Mouse (Mus musculus): ENCODE measurements around the gene Hcfc2. TPM values are rescaled to one million over a fixed set of nuclear protein-coding genes. Genes with fewer than 3 reads are reported as not detected.

Gene Hcfc2
- total RNA-seq, 2 experiments from 2014 or later: 27.9 to 28.5 TPM

DNA sequence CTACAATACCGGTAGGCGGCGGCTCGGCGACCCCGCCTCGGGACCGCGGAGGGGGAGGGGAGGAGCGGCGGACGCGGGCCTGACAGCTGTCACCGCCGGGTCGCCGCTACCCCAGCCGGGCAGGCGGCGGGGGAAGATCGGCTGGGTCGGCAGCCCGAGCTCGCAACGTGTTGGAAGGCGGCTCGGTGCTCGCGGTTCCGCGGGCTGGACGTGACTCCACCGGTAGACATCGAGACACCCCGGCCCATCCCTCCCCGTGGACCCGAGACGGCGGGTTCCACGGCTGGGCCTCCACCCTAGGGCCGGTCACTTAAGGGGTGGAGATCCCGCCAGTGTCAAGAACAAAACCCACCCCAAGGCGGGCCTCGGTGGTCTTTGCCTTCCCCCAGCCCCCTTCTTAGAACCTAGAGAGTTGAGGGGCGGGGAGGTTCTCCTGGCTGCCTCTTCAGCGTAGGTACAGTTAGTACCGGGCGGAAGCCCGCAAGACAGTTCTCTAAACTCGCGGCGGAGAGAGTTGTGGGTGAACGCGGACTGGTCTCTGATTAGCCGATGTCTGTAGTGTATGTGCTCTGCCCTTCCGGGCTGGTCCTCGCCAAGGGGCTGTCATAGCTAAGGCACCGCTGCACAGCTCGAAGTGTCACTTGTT lies 3.5 kb downstream of the Hcfc2 start:
- peak in 1 of 2 experiments; percentile 14 for DNase-seq (ENCODE audit: low spot score in 2 of 2)

DNA sequence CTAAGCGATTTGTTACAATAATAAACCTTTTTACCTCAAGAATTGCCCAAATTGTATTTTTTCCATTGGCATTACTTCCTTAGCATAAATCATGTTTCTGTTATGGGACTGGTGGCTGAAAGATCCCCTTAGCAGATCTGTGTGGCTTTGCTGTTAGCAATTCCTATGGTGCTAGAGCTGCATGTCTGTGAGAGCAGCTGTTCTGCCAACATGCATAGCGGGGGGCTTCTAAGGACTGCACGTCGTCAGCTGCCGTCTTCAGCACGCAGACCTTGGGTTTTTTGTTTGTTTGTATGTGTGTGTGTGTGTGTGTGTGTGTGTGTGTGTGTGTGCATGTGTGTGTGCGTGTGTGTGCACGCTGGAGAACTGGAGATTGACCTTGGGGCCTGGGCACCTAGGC lies 45.4 kb downstream of the Hcfc2 start:
- no peak for DNase-seq (ENCODE audit: low spot score in 2 of 2)

DNA sequence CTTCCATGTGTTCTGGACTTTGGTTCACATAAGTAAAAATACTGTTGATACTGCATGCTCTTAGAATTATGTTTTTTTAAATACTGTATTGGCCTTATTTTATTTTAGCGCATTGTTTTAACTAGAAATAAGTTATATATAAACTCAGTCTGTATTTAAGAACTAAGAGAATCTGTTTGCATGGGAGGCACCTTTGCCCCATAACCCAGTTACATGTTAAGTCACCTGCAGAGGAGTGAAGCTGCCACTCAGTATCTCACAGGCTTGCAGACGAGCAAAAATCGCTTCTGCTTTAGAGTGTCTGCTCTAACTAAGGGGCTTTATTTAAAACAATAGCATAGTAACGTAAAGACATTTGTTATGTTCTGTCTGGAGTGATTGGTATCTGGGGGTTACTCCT lies 45.9 kb downstream of the Hcfc2 start:
- no peak for DNase-seq (ENCODE audit: low spot score in 2 of 2)

DNA sequence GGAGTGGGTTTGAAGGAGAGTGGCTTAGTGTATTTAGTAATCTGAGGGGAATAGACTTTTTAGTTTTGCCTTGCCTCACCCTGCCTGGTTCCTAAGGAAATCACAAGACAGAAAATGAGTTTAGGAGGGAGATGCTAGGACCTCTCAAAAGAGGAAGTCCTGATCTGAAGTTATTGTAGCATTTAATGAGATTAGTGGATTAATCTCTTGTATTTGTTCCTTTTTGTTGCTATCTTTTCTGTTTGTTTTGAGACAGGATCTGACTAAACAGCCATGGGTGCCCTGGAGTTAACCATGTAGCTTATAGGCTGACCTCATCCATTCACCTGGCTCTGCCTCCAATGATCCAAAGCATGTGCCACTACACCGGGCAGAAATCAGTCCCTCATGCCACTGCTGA lies 46.6 kb downstream of the Hcfc2 start:
- DNase-seq (ENCODE audit: low spot score in 2 of 2): no peak

DNA sequence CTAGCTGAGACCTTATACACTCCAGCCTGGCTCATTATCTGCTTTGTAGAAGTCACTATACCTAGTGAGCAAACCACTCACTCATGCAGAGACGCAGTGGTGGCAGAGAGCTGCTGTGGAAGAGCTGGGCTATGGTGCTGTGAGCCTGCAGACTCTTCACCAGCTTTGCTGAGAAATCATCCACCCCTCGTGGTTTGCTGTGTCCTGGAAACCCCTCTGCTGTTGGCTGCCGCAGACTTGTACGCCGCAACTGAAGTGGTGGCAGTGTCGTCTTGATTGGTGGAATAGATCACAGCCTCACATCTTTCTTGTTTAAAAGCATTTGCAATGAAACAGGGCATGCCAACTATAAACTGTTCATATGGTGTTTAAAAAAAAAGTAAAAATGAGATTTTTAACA lies 48.3 kb downstream of the Hcfc2 start:
- no peak for DNase-seq (ENCODE audit: low spot score in 2 of 2)

DNA sequence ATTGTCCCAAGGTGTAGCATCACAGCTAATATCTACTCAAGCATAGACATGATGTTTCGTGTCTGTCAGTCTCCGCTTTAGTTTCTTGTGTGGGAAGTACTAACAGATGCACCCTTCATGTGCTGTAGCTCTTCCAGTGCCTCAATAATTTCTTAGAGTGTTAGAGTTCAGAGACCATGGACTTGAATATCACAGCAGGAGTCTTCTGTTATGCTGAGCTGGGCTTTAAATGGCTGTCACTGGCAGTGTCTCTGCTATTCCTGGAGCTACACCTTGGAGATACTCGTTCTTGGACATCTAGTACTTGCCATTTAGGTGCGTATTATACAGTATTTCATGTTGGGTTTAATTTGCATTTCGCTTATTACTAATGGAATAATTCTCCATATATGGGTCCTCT lies 49.3 kb downstream of the Hcfc2 start:
- no peak for DNase-seq (ENCODE audit: low spot score in 2 of 2)

DNA sequence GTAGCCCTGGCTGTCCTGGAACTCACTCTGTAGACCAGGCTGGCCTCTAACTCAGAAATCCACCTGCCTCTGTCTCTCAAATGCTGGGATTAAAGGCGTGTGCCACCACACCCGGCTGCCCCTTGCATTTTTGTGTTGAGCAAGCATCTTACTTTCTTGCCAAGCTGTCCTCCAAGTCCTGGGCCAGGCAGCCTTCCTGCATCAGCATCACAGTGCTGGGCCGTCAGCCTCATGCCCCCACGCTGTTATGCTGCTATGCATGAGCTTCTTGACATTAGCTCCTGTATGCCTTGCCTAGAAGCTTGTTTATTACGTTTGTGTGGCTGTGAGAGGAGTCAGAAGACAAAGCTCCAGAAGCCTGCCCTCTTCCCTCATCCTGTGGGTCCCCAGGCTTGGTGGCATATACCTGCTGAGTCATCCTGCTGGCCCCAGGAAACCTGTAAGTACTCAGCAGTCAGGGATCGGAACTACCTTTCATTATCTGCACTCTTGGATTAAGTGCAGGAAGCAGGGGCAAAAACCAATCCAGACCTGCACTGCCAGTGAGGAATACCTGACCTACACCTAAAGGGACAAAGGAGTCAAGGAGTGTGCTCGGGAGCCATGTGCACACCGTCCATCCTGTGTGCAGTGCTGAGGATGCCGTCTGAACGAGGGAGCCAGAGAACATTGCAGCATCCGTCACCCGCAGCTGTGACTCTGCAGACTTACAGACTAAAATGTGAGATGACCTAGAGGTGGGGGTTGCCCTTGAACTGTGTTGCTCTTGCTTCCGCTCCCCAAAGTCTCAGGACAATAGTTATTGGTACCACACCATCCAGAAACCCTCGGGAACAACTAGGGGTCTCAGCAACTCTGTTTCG lies 51.3 kb downstream of the Hcfc2 start:
- DNase-seq (ENCODE audit: low spot score in 2 of 2): no peak

DNA sequence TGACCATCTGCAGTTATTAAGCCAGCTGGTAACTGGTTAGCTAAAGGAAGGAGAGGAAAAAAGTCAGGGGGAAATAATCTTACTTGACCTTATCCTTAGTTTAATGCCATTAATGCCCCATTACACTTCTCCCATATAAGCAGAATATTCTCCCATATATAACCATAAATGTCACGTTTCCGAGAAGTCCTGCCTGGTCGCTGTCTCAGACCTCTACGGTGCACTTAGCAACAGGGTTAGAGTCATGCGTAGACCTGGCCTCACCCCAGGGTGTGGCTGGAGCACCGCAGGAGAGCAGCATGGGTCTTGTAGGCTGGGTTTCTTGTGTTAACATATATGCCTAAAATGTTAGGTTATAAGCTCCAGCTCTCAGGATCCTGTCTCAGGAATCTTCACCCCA lies 54.8 kb downstream of the Hcfc2 start:
- no peak for DNase-seq (ENCODE audit: low spot score in 2 of 2)

DNA sequence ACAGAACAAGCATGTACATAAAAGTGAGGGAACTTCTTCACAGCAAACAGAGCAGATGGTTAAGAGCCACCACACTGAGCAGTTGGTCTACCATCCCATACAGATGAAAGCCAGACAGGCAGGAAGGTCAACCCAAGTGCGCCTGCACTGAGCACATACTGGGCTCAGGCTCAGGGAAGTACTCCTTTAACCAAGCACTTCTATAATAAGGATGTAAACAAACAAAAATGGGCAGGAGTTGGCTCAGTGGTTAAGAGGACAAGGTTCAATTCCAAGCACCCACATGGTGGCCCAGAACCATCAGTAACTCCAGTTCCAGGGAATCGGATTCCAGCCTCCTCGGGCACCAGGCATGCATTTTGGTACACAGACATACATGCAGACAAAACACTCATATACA lies 57.0 kb downstream of the Hcfc2 start:
- DNase-seq (ENCODE audit: low spot score in 2 of 2): no peak

DNA sequence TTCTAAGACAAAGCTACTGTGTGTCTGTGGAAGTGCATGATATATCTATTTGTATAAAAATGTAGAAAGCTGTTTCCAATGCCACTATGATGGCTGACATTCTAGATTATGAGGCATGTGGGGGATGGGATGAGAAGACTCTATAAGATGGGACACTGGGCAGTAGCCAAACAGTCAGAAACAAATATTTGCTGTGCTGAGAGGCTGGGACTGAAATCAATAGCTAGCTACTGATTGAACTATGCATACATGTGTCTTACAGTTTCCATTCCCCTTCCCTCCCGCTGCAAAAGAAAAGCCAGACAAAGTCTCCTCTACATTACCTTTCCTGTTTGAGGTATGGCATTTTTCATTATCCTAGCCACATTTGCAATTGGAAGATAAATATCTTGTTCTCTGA lies 58.7 kb downstream of the Hcfc2 start:
- DNase-seq (ENCODE audit: low spot score in 2 of 2): no peak

DNA sequence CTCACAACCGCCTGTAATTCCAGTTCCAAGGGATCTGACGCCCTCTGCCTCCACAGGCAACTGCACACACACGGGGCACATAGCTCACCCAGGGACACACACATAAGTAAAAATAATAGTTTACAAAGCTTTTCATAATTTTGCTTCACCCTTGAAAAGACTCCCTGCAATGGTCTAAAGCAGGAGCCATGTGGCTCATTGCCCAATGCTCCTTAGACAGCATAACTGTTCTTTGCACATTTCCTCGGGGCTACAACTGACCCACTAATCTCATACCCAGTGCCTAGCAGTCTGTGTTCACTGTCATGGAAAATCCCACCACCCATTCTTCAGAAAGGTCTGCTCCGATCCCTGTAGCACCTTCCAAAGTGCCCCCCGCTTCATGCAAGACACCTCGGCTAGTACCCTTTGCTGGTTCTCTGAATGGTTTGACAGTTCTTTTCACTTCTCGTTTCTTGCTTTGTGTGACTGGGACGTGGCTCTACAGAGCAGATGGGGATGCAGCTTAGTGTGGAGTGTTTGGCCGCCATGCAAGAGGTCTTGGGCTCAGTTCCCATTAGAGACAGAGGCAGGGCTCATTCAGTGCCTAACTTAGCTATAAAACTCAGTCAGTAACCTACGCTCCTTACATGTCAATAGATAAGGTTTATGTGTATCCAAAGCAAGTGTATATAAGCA lies 59.4 kb downstream of the Hcfc2 start:
- no peak for DNase-seq (ENCODE audit: low spot score in 2 of 2)

DNA sequence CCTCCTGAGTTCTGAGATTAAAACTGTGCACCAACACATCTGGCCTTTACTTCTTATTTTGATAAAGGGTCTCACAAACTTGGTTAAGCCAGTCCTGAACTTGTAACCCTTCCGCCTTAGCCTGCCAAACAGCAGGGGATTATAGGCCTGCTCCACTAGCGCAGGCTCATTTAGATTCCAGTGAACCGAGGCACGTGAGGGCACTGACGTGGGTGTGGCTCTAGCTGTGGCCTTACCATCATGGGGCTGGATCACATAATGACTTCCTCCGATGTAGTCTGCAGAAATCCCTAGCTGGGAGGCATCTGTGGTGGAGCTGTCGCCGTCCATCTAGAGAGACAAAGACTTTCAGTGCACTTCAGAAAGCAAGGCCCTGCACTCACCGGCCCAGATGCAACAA lies 60.5 kb downstream of the Hcfc2 start:
- no peak for DNase-seq (ENCODE audit: low spot score in 2 of 2)

DNA sequence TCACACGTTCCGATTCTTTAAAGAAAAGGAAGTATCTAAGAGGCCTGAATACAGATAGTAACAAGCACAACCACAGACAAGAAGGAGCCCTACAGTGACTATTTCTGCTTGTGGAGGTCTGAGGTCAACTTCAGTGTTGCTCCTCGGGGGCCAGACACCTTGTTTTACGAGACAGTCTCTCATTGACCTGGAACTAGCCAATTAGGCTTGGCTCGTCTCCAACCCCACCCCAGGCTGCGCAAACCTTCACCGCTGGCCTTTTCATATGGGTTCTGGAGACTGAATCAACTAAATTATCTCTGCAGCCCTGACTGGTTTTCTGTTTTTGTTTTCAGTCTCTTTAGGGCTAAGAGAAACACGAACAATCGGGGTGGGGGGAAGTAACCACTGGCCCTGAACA lies 61.4 kb downstream of the Hcfc2 start:
- DNase-seq (ENCODE audit: low spot score in 2 of 2): no peak

DNA sequence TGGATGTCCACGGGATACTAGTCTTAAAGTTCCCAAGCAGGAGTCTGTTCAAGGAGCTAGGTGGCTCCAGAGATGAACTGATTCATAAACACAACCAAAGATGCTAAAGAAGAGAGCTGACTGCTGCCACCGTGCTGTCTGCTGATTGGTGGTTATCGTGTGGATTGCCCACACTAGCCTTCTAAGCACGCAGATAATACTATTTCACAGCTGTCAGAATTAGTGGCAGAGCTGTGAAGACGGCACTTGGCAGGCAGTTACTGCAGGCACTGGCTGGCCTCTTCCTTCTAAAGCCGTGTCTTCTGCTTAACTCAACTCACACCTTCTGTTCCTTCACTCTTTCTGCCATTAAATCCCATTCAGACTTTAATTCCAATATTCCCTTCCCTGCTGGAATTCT lies 62.4 kb downstream of the Hcfc2 start:
- no peak for DNase-seq (ENCODE audit: low spot score in 2 of 2)

DNA sequence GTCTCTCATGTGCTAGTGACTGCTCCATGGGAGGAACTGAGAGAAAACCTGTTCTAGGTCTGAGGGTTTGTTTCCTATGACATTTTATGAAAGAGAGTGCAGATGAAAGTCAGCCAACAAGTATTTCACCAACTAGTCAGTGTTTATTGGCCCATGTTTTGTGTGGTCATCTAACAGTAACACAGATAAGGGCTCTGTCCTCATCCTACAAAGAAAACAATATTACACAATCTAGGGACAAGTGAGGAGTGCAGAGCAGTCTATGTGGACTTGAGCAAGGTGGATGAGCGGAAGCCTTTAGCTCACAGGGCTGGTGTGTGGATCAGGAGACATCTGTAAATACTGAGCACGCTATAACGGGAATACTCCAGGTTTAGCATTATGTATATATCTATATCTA lies 62.9 kb downstream of the Hcfc2 start:
- DNase-seq (ENCODE audit: low spot score in 2 of 2): no peak

DNA sequence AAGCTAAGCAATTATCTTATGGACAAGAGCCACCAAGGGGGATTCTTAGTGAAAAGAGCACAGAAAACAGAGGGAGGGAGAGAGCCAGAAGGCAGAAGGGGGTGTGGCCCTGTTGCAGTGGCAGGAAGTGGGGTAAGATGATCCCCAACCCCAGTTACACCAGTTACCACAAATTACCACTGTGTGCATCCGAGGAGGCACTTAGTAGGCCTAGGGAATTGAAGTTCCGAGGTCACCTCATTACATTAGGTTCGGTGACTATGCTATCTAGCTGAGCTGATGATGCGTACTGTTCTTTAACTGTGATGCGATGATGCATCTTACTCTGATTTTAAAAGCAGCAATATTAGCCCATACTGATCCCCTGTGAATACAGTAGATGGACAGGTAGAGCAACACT lies 63.7 kb downstream of the Hcfc2 start:
- DNase-seq (ENCODE audit: low spot score in 2 of 2): no peak

DNA sequence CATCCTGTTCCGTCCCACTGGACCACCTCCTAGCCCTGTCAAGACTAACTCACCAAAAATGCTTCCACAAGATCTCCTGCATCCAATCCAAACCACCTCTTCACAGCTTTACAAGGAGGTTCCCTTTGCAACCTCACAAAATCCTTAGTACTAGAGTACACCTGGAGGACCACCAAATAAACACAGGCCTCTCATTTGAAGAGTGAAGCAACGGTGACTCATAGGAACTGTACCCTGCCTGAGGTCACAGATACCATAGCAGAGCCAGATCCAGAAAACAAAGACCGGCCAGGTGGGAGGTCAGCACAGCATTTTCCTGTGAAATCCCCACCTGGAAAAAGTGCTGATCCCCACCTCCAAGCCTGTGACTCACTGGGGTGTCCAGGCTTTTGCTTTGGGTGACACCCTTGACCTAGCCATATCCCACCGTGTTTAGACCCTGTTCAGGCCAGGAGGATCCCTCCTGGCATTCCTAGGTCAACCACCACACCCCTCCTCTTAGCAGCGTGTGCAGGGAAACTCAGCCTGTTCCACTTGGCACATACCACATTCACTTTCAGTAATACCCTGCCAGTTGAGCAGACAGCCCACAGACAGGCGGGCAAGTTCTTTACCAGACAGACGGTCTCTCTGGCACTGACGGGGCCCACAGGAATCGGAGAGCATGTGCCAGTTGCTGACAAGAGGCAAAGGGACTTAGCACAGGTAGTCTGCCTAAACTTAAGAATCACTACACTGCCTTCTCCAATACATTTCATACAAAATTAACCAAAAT lies 65.3 kb downstream of the Hcfc2 start:
- no peak for DNase-seq (ENCODE audit: low spot score in 2 of 2)

DNA sequence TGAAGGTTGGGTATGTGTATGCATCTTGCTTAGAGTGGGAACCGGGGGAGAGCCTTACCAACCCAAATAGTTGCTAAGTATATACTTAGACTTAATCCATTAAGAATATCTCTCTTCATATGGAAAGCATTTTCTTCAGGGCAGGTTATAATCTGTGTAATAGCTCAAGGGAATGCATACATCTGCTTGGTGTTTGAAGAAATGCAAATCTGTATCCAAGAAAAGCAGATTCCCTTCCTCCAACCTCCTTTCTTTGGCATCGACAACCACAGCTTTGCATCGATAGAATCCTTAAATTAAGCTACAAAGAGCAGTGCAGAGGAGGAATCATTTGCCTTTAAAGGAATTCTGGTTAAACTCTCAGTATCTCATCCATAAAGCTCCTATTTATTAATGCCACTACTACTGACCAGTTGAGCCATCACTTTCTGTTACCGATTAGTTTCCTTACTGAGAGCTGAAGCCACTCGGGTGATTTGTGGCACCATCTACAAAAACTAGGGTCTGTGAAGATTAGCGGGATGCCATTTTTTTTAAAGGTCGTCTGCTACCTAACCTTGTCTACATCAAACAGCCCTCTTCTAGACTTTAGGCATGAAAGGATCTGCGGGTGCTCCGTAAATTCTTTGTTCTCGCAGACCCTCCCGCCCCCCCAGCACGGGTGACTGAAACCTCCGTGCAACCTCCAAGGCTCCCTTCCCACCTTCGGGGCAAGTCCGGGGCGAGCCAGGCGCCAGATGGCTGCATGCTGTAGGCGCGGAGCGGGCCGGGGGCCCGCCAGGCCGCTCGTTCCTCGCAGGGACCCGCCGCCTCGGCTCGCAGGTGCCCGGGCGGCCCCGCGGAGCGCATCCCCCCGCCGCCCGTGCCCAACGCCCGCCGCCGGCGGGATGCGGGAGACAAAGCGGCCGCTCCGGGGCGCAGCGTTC lies 67.1 kb downstream of the Hcfc2 start:
- DNase-seq (ENCODE audit: low spot score in 2 of 2): peak; percentile 9 to 23

DNA sequence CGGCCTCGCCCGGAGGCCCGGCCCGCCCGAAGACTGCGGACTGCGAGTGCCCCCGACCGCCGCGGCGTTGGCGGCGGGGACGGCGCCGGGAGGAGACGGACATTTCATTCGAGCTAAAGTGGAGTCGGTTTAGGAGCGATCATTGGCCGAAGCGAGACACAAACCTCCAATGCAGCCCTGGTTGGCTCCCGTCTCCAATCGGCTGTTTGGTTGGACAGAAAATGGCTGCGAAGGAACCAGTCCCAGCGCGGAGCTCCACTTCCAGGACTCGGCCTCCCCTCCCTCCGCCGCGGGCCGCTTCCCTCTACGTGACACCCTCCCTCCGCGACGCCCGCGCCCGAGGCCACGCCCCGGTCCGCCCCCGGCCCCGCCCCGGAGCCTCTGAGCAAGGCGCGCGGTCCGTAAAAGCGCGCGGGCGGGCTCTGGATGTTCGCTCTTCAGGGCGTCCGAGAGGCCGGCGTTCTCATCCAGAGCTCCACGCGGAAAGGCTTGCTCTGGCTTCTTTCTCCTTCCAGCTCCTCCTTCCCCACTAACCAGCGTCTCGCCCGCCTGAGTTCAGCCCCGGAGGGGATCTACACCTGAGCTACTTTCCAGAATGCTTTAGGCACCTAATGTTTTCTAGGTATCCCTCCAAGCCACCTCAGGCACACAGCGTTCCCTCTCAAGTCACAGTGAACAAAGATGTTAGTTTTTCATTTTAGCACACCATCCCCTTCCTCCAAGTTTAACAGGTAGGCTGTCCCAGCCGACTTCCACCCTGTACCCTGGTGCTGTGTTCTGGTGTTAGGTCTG lies 68.1 kb downstream of the Hcfc2 start, which contains the start of gene Nfyb:
Gene Nfyb, minus strand, starts transcription at position 305 of the 792 bp plus-strand sequence.
- DNase-seq (ENCODE audit: low spot score in 2 of 2): peak; percentile 93 to 97

Data from adrenal gland, postnatal 4 days (tissue).